Mouse (Mus musculus) CH12F3 (cell line): Measurements from ENCODE around the gene Gpr135.

Experiments
- in situ Hi-C: fragments of 300-500 bp; cut with MboI; formaldehyde crosslinking; loops from 2 replicates; pipeline ENCODE4 v1.14.3; 2020; ENCODE audit warnings: low sequenced_read_pairs

The Gpr135 gene

DNA sequence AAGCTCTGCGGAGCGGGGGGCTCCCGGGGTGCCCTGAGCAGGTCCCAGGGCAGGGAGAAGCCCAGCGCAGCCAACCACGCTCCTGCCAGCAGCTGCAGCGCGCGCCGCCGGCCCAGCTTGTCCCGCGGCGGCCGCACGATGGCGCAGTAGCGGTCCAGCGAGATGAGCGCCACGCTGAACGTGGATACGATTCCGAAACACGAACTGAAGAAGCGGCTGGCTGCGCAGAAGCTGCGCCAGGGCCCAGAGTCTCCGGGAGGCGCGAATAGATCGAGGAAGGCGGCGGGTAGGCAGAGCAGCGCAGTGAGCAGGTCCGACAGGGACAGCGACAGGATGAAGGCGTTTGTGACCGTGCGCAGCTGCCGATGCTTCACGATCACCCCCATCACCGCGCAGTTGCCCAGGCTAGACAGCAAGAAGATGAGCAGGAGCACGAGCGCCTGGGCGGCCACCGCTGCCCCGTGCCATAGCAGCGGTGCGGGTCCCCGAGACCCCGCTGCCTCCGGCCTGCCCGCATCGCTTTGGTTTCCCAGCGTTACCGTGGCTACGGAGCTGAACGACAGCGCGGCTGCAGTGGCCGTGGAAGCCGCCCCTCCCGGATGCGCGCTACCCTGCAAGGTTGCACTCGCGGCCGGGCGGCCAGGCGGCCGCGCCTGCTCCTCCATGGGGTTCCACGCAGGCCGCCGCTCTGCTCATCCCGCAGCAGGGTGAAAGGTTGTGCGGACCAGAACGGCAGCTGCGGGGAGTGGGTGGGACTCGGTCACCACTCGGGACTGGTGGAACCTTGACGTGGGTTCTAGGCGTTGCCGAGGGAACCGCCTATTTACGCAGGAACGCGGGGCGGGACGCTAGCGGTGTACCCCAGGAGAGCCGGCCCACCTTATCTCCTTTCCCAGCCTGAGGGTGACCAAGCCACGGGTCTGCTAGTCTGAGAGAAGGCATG, at the start of gene Gpr135:
Gpr135 (minus strand) TSS at position 799 of the 943 bp plus-strand sequence.
- in situ Hi-C loops: no loop called here

DNA sequence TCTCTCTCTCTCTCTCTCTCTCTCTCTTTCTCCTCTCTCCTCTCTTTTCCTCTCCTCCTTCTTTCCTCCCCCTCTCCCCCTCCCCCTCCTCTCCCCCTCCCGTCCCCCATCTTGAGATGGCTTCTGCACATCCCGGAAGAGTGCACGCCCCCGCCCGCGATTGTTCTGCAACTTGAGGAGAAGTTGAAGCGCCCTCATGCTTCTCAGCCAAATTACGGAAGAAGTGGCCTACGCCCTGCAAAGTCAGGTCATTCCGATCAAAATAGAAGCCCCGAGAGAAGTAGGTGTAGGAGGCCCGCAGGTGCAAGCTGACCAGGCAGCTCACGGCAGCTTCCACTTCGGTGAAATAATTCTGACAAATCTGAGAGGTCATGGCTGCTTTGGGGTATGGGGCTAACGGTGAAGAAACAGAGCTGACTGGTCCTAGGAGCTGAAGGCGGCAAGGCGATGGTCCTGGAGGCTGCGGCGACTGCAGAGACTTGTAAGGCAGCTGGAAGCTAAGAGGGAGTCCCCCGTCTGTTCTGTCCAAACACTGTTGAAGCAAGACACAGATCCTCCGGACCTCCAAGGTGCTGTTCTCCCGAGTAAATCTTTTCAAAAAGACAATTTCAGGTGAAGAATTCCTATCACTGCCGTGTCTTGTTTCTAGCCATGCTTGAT, 44.9 kb upstream of the Gpr135 start:
- in situ Hi-C loops: loop anchor here (25.0 kb wide), 1 partner anchor 296 kb away; the partner anchor contains the start of gene Rtn1

DNA sequence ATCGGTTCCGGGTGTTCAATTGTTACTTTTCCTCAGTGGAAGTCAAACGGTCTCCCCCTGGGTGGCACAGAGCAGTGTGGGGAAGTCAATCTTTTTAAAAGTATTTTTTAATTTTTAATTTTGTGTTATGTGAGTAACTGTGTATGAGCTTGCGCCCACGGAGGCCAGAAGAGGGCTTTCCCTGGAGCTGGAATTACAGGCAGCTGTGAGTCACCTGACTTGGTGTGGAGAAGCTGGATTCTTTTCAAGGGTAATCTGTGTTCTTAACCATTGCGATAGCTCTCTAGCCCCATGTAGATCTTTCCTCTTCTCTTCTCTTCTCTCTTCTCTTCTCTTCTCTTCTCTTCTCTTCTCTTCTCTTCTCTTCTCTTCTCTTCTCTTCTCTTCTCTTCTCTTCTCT, 44.2 kb upstream of the Gpr135 start:
- in situ Hi-C loops: loop anchor here (25.0 kb wide), 1 partner anchor 297 kb away; the partner anchor contains the start of gene Rtn1

DNA sequence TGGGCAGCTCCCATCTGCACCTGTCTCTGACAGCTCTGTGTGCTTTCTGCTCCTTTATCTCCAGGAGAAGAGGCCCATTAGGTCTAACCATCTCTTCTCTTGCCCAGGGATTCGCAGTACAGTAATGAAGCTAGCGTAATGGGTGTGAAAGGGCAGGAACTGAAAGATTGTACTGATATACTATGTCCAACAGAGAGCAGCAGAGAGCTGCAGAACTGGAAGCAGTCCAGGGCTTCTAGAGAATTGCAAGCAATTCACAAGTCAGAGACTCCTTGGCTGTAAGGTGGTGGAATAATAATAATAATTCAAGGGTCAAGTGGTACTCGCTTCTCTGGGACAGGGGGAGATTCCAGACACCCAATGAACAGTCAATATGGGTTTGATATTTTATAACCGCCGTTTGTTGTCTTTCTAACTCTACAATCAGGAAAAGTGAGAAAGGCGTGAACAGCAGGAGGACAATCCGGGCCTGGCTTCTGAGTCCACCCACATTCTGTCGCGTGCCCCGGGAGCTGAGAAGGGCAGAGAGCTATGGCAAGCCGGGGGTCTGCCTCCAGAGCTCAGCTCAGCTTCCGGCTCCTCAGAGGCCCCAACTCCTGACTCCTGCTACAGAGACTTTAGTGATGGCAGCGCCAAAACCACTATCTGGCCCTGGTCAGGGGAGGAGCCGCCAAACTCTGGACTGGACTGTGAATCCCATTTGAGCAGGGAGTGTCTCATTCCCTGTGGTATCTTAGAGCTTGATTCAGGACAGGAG, 33.8 kb upstream of the Gpr135 start:
- in situ Hi-C loops: loop anchor here (25.0 kb wide), 1 partner anchor 308 kb away; the partner anchor contains the start of gene Rtn1

DNA sequence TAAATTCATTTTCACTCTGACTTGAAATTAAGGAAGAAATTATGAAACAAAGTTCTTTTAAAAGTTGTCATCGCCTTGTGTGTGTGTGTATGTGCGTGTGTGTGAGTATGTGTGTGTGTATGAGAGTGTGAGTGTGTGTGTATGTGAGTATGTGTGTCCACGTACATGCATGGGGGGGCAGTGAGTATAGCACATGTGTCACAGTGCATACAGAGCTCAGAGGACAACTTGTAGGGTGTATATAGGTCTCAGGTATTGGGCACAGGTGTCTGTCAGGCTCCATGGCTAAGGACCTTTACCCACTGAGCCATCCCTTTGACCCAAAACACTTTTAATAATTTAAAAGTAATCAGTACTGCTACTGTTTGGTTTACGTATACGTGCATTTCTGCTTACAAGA, 33.1 kb upstream of the Gpr135 start:
- in situ Hi-C loops: loop anchor here (25.0 kb wide), 1 partner anchor 308 kb away; the partner anchor contains the start of gene Rtn1

DNA sequence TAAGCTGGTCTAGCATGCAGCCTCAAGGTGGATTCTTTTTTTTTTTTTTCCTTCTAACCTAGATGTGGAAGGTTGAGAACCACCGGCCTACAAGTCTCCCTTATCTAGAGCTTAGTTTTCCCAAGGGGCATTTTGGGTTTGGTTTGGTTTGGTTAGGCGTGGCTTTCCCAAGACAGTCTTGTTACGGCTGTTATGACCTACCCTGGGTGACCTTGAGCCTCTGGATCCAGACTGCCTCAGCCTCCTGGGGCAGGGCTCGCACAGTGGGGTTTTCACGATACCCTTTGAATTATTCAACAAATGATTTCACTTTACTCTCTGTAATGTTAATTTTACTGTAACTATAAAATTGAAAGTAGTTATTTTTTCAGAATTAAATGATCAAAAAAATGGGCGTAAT, 31.9 kb upstream of the Gpr135 start:
- in situ Hi-C loops: loop anchor here (25.0 kb wide), 1 partner anchor 310 kb away; the partner anchor contains the start of gene Rtn1

DNA sequence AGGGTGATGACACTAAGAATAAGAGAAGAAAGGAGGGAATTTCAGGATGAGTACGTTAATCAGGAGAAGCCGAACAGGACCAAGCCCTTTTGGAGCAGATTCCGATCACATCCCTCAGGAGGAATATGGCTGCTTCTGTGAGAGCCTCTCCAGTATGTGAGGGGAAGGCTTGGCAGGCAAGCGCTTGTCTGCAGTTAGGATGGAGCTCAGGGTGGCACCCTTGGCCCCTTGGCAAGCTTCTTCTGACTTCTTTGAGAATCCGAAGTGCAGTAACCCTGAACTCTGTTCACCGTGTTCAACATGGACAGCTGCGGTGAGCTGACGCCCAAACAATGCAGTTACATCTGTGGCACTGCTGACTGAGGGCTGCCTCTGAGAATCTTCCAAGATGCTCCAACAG, 26.0 kb upstream of the Gpr135 start:
- in situ Hi-C loops: no loop called here

DNA sequence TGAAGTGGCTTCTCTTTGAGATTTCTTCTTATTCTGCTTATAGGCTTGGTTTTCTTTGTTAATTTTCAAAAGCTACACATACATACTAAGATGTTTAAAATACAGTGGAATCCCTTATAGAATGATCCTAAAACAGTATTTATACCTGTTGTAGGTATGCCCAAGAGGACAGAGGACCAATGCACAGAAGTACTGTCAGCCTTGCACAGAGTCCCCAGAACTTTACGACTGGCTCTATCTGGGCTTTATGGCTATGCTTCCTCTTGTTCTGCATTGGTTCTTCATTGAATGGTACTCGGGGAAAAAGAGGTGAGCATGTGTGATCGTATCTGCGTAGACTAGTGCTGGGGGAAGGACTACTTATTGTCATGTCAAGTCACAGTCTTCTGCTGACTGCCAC, 18.9 kb upstream of the Gpr135 start:
- in situ Hi-C loops: no loop called here

DNA sequence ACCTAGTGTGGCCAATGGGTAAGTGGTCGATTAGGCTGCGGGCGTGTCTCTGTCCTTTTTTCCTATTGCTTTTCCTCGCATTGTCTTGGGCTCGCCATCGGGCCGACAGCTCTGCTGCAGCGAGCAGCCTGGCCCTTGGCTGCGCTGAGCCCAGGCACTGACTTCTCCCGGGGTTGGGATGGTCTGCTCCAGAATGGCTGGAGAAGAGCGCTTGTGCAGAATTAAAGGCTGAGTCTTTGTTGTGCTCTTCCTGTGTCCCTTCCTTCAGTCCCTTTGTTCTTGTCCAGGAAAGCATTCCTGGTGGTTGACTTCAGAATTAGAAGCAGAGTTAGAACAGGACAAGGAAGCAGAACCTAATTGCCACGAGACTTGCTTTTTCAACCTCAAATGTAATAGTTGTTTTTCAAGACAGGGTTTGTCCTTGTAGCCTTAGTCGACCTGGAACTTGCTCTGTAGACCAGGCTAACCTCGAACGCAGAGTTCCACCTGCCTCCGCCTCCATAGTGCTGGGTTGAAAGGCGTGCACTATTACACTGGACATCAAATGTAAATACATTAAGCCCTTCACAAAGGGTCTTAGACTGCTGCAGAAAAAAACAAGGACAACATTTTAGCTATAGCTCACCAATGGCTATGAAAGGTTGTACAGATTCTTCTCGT, 15.4 kb upstream of the Gpr135 start:
- in situ Hi-C loops: no loop called here

DNA sequence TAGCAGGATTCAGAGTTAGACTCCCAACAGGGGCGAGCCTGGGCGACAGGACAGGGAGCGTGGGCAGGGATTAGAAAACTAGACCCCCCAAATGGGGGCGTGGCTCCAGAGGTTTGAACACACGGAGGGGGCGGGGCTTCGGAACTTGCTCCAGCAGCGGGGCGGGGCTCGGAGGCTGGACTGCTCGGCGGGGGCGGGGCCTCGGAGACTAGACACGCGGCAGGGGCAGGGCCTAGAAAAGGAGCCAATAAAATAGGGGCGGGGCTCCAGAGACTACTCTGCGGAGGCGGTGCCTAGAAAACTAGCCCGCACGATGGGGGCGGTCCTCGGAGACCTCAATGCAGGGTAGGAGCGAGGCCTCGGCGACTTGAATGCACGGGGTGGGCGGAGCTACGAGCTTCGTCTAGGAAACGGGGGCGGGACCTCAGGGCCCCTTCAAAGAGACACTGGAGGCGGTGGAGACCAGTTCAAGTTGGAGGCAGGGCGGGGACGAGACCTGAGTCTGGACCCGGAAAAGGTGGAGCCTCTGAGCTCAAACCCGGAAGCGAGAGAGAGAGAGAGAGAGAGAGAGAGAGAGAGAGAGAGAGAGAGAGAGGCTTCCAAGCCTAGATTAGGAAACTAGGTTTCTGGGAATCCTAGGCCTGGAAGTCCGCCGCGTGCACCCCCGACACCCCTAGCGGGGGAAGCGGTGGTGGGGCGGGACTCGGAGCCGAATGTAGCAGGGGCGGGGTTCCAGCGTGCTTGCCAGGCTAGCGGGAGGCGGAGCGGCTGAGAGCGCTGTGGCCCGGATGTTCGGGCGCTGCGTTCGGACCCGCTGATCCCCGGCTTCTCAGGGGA, 14.6 kb upstream of the Gpr135 start, which contains the start of the genes L3hypdh and Jkamp:
L3hypdh (minus strand) TSS at position 111 of the 837 bp plus-strand sequence.
Jkamp (plus strand) TSS at position 261 of the 837 bp plus-strand sequence.
- in situ Hi-C loops: no loop called here

DNA sequence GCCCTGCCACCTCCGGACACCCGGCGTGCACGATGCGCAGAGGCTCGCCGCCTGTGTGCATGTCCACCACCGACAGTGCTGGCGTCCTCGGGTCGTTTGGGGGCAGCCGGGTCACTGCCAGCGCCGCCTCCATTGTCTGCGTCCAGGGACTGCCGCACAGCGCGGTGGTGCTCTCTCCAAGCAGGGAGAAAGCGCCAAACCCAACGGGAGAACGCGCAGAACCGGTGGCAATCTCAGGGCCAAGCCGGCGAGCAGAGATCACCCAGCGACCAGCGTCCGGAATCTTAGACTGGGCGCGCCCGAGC, 14.1 kb upstream of the Gpr135 start:
- in situ Hi-C loops: no loop called here

DNA sequence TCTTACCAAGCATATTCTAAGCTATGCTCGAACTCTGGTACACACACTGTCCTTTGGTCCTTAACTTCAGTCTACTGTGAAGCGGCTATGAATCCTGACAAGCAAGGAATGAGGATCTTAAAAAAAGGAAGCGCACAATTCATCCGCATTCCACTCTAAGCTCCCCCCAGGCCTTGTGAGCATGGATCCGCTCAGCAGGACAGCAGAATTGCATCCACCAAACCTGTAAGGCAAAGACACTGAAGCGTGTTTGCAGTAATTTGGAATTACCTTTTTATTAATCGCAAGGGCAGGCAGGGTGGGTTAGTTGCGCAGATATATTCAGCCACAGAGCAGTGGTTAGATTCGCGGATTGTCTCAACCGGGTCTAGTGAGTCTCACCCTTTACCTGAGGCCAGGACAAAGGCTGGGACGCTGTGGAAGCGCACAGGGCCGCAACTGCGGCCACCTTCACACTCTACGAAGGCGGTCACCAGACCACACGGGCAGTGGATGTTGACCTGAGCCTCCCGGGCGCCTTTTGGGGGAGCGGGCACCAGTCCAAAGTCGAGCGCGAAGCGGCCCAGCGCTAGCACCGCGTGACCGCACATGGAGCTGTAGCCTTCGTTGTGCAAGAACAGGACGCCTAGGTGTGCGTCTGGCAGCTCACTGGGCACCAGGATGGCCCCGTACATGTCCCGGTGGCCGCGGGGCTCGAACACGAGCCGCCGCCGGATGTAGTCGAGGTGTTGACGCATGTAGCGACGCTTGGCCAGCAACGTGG, 13.5 kb upstream of the Gpr135 start:
- in situ Hi-C loops: no loop called here

DNA sequence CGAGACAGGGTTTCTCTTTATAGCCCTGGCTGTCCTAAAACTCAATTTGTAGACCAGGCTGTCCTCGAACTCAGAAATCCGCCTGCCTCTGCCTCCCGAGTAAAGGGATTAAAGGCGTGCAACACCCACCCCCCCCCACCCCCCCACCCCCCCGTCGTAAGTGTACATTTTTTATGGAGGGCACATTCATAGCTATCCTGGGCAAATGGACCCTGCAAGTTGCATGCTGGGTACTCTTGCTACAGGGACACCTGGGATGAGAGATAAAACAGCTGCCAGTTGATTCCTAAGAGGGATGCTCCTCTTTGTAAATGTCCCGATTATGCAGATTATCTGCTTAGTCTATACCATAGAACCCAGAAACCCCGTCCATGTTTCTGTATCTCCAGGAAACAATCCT, 12.3 kb upstream of the Gpr135 start:
- in situ Hi-C loops: no loop called here

DNA sequence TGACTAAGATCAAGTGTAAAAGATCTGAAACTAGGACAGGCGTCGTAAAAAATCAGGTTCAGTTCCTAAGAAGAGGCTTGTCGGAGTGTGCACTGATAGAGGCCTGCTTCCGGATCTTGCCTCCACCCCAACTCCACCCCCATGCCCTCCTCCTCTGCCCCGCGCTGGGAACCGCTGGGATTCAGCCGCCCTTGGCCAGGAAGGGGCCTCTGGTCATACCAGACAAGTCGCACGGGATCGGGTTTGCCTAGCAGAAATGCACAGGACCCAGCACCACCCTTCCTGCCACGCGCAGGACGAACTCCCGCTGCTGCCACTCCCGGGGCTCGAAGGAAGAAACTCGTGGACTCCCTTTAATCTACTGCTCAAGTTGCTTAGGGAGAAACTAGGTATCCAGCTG, 11.4 kb upstream of the Gpr135 start:
- in situ Hi-C loops: no loop called here

DNA sequence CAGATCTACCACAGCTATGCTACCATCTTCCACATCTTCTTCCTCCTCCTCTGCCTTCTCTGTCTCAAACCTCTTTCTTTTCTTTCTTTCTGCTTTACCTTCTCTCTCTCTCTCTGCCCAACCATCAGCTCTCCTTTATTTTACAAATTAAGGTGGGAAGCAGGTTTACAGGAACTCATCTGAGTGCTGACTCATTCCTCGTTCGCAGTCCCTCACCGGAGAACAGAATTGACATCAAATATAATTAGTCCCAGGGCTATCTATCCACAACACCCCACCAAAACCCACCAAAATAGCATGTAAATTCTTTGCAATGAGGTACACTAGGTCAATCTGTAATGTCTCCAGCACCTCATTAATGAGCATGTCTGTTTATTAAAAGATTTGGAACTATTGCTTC, 11.0 kb upstream of the Gpr135 start:
- in situ Hi-C loops: no loop called here

DNA sequence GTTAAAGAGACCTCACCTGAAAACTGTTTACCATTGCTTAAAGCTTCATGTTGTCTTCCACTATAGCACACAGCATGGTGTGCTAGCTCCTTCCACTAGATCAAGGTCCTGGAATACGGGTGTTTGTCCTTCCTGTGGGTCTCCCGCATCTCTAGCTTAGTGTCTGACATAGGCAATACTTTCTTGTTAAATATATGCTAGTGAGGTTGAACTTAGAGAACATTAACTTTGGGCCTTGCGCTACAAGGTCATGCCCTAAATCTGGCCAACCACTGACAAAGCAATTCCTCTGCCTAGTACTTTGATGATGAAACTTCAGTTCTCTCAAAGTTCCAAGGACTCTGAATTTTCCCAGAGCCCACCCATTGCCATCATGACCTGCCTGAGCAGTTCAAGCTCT, 7.3 kb upstream of the Gpr135 start:
- in situ Hi-C loops: no loop called here

DNA sequence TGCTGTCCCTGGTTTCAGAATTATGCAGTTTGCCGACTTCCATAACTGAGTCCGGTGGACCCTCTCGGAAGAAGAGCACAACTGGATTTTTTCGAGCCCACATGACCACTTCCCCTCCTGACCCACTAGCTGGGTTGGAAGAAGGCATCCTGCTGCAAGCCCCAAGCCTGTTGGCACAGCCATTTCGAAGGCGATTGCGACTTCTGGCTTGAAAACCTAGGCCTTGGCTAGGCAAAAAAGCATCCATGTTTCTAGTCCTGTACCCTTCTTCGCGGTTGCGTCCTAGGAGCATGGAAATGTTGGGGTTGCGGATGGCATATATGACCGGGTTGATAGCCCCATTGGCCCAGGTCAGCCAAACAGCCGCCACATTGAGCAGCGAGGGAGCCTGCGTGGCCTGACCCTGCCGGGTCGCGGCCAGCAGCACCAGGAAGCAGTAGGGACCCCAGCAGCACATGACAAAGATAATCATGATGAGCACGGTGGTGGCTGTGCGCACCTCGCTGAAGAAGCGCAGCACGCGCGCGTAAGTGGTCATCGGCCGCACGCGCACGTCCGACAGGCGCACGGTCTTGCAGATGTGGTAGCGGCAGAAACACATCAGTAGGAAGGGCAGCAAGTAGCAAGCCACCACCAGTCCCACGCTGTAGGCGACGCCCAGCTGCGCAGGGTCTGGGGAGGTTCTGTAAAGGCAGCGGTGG, 1.1 kb downstream of the Gpr135 start:
- in situ Hi-C loops: no loop called here

DNA sequence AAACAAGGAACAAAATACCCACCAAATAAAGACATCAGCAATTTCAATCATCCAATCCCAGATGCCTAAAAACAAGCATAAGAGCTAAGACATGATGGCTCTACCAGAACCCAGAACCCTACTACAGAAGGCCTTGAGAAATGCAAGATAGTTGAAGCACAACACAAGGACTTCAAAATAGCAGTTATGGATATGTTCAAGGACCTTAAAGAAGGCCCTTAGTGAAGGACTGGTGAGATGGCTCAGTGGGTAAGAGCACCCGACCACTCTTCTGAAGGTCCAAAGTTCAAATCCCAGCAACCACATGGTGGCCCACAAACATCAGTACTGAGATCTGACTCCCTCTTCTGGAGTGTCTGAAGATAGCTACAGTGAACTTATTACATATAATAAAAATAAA, 13.1 kb downstream of the Gpr135 start:
- in situ Hi-C loops: no loop called here
